Mouse (Mus musculus): ENCODE measurements around the gene Pi4kb. TPM values are rescaled to one million over a fixed set of nuclear protein-coding genes. Genes with fewer than 3 reads are reported as not detected.
A peak's percentile ranks its signal among the peaks of the same experiment; 100 is the strongest.
"Not testable (repeated sequence)": the region's sequence is repeated elsewhere in the genome, so short reads cannot be mapped to it uniquely, and the experiment has no call there.

Gene Pi4kb
- polyA plus RNA-seq, 1 experiment from 2014 or later = 27.1 TPM

DNA sequence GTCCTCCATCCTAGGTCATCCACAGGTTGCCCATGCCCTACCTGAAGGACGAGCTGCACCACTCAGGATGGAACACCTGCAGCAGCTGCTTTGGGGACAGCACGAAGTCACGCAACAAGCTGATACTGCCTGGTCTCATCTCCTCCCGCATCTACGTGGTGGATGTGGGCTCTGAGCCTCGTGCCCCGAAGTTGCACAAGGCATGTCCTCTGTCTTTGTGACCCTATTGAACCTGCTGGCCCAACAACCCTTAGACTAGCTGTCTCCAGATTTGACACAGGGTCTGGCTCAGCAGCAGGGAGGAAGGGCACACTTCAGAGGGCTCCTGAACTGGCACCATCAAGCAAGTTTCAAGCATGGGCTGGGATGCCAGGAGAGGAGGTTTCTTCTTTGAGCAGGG lies 37.3 kb upstream of the Pi4kb start:
- H3K4me2 ChIP-seq (replicated peaks); H3K9ac ChIP-seq (replicated peaks); H3K27me3 ChIP-seq; ATAC-seq (replicated peaks); H3K36me3 ChIP-seq; H3K4me3 ChIP-seq; H3K9me3 ChIP-seq; H3K27ac ChIP-seq (replicated peaks): not testable (repeated sequence)
- WGBS = 92% methylated on average over 7 of the region's 7 CpGs
- peaks cover 11% of the 10 kb centered on the region for H3K4me1 ChIP-seq

GRCm38 (mm10) chr3:94940033-94940432 lies 34.5 kb upstream of the Pi4kb start:
- H3K4me3 ChIP-seq; H3K36me3 ChIP-seq; H3K9me3 ChIP-seq; H3K4me2 ChIP-seq (replicated peaks); H3K9ac ChIP-seq (replicated peaks); H3K27ac ChIP-seq (replicated peaks); ATAC-seq (replicated peaks); H3K27me3 ChIP-seq; H3K4me1 ChIP-seq: not testable (repeated sequence)
- 78% methylated on average over 9 of the region's 9 CpGs for WGBS

GRCm38 (mm10) chr3:94942211-94942967 lies 32.1 kb upstream of the Pi4kb start:
- H3K27ac ChIP-seq (replicated peaks); ATAC-seq (replicated peaks); H3K9ac ChIP-seq (replicated peaks); H3K27me3 ChIP-seq; H3K4me3 ChIP-seq; H3K4me1 ChIP-seq; H3K4me2 ChIP-seq (replicated peaks); H3K36me3 ChIP-seq; H3K9me3 ChIP-seq: not testable (repeated sequence)
- WGBS = 82% methylated on average over 9 of the region's 9 CpGs

GRCm38 (mm10) chr3:94943706-94944105 lies 30.8 kb upstream of the Pi4kb start:
- not testable (repeated sequence) for H3K4me3 ChIP-seq; H3K27ac ChIP-seq (replicated peaks); H3K27me3 ChIP-seq; H3K36me3 ChIP-seq; H3K9ac ChIP-seq (replicated peaks); ATAC-seq (replicated peaks); H3K4me1 ChIP-seq; H3K9me3 ChIP-seq; H3K4me2 ChIP-seq (replicated peaks)
- 21% methylated on average over 4 of the region's 4 CpGs for WGBS

DNA sequence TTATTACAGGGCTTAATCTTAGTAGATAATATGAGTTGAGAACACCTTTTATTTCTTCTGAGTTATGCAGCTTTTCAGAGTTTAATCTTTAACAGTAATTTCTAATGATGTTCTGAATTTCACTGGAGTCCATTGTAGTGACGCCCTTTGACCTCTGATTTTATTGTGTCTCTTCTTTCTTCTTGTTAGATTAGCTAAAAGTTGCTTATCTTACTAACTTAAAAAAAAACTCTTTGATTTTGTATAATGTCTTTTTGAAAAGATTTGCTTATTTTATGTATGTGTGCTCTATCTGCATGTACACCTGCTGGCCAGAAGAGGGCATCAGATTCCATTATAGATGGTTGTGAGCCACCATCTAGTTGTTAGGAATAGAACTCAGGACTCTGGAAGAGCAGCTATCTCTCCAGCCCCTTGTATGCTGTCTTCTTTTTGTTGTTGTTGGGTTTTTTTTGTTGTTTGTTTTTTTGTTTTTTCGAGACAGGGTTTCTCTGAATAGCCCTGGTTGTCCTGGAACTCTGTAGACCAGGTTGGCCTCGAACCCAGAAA lies 26.4 kb upstream of the Pi4kb start:
- Histone ChIP-seq H3K9ac (replicated peaks) (no peak overlapping the region), H3K4me3 (no peak overlapping the region), H3K27me3 (no peaks in the 10 kb centered on the region), H3K9me3 (no peaks in the 10 kb centered on the region), H3K27ac (replicated peaks) (no peak overlapping the region), H3K4me2 (replicated peaks) (no peak overlapping the region), H3K36me3 (no peaks in the 10 kb centered on the region), H3K4me1 (peaks cover 6% of the 10 kb centered on the region)
- WGBS = 74% methylated on average over 3 of the region's 3 CpGs
- no peak for ATAC-seq (replicated peaks)

DNA sequence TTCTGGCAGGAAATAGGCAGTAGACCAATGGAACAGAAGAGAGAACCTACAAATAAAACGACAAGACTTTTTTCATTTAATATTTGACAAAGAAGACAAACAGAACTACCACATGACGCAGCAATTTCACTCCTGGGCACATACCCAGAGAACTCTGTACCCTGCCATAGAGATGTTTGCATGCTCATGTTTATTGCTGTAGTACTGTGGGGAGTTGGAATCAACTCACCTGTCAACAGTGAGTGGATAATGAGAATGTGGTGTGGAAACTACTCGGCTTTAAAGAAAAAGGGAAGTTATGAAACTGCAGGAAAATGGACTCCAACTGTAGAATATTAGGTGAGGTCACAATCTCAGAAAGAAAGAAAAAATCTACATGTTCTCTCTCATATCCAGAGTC lies 24.9 kb upstream of the Pi4kb start:
- ATAC-seq (replicated peaks) = no peak
- no peak overlapping the region for H3K4me3 ChIP-seq
- H3K27ac ChIP-seq (replicated peaks) = no peak overlapping the region
- no peak overlapping the region for H3K4me2 ChIP-seq (replicated peaks)
- H3K4me1 ChIP-seq = peaks cover 12% of the 10 kb centered on the region
- no peaks in the 10 kb centered on the region for H3K36me3 ChIP-seq
- WGBS = 79% methylated on average over 3 of the region's 3 CpGs
- no peaks in the 10 kb centered on the region for H3K27me3 ChIP-seq
- H3K9me3 ChIP-seq = no peaks in the 10 kb centered on the region
- no peak overlapping the region for H3K9ac ChIP-seq (replicated peaks)

- no peak for ATAC-seq (replicated peaks)
- Histone ChIP-seq H3K4me2 (replicated peaks) (peak overlapping the region; percentile 63), H3K9ac (replicated peaks) (0 out of 2 replicates have a peak overlapping the region, but pooled peaks have one; percentile 82), H3K4me3 (peak overlapping the region; percentile 74), H3K36me3 (peaks cover 6% of the 10 kb centered on the region), H3K27ac (replicated peaks) (no peak overlapping the region), H3K4me1 (peaks cover 23% of the 10 kb centered on the region), H3K9me3 (no peaks in the 10 kb centered on the region), H3K27me3 (no peaks in the 10 kb centered on the region)
- 71% methylated on average over 5 of the region's 5 CpGs for WGBS
These were observed 21.7 kb upstream of the Pi4kb start for GRCm38 (mm10) chr3:94952806-94953205.

GRCm38 (mm10) chr3:94953384-94953763 lies 21.2 kb upstream of the Pi4kb start:
- peak; percentile 28; the same call in 1 of the 2 replicates for ATAC-seq (replicated peaks)
- 13% methylated on average over 9 of the region's 9 CpGs for WGBS
- Histone ChIP-seq H3K36me3 (peaks cover 11% of the 10 kb centered on the region), H3K9me3 (no peaks in the 10 kb centered on the region), H3K27ac (replicated peaks) (peak overlapping the region; percentile 93), H3K4me1 (peaks cover 23% of the 10 kb centered on the region), H3K9ac (replicated peaks) (peak overlapping the region; percentile 82), H3K4me2 (replicated peaks) (peak overlapping the region; percentile 63), H3K27me3 (no peaks in the 10 kb centered on the region), H3K4me3 (peak overlapping the region; percentile 74)

GRCm38 (mm10) chr3:94953764-94954616 lies 20.5 kb upstream of the Pi4kb start, which contains the start of gene Rfx5:
Rfx5 (plus strand) TSS chr3:94954075.
- 0% methylated on average over 50 of the region's 50 CpGs for WGBS
- peaks cover 23% of the 10 kb centered on the region for H3K4me1 ChIP-seq
- ATAC-seq (replicated peaks) = peak; percentile 98

GRCm38 (mm10) chr3:94958295-94958694 lies 16.2 kb upstream of the Pi4kb start:
- 92% methylated on average over 8 of the region's 8 CpGs for WGBS

More at GRCm38 (mm10) chr3:94953764-94954616, 20.5 kb upstream of the Pi4kb start, which contains the start of gene Rfx5:
- Histone ChIP-seq H3K27ac (replicated peaks) (peak within 1 kb of the TSS; percentile 93), H3K4me3 (peak within 1 kb of the TSS; percentile 74), H3K27me3 (no peaks in the 10 kb centered on the region), H3K9me3 (no peaks in the 10 kb centered on the region), H3K9ac (replicated peaks) (peak within 1 kb of the TSS; percentile 82), H3K4me2 (replicated peaks) (peak within 1 kb of the TSS; percentile 63), H3K36me3 (peaks cover 16% of the 10 kb centered on the region)

DNA sequence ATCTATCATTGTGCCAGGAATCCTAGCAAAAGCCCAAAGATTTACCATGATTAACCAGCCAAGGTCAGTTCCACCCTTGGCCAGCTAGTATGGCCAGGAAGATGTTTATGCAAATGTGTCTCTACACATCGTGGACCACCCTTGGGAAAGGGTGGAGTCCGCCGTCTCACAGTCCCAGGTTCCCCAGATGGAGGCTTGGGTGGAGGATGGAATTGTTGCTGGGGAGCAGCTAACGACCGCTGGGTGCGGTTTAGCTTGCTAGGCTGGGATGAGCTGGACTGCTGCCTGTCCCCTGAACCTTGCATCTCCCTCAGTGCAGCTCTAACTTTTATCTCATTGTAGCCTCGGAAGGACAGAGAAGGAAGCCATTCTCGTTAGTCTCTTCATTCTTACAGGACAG lies 14.7 kb upstream of the Pi4kb start:
- Histone ChIP-seq H3K36me3 (peaks cover 16% of the 10 kb centered on the region), H3K9ac (replicated peaks) (no peak overlapping the region), H3K27ac (replicated peaks) (no peak overlapping the region), H3K27me3 (no peaks in the 10 kb centered on the region), H3K4me2 (replicated peaks) (no peak overlapping the region), H3K4me3 (no peak overlapping the region), H3K9me3 (no peaks in the 10 kb centered on the region), H3K4me1 (peaks cover 8% of the 10 kb centered on the region)
- 52% methylated on average over 8 of the region's 8 CpGs for WGBS
- ATAC-seq (replicated peaks) = no peak

More at GRCm38 (mm10) chr3:94958295-94958694, 16.2 kb upstream of the Pi4kb start:
- peaks cover 15% of the 10 kb centered on the region for H3K4me1 ChIP-seq
- H3K36me3 ChIP-seq = peaks cover 16% of the 10 kb centered on the region
- no peaks in the 10 kb centered on the region for H3K27me3 ChIP-seq
- no peak for ATAC-seq (replicated peaks)
- H3K9ac ChIP-seq (replicated peaks) = no peak overlapping the region
- H3K4me2 ChIP-seq (replicated peaks) = no peak overlapping the region
- H3K9me3 ChIP-seq = no peaks in the 10 kb centered on the region
- H3K27ac ChIP-seq (replicated peaks) = no peak overlapping the region
- no peak overlapping the region for H3K4me3 ChIP-seq

DNA sequence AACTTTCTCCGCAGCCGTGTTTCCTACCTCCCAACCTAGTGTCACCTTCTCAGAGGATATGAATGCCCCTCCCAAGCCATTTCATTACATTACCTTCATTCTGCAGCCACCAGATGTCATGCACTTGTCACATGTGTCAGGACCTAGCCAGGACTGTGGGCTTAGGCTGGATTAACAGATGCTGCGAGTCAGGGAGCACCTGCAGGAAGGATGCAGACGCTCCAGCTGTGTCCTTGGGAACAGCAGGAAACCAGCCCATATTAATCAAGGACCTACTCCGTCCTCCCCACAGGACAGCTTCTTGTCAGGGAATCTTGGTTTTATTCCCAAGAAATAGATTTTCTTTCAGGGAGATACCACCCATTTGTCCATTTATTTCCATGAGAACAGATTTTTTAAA lies 14.2 kb upstream of the Pi4kb start:
- Histone ChIP-seq H3K36me3 (peaks cover 16% of the 10 kb centered on the region), H3K27ac (replicated peaks) (no peak overlapping the region), H3K4me3 (no peak overlapping the region), H3K4me2 (replicated peaks) (no peak overlapping the region), H3K4me1 (peaks cover 3% of the 10 kb centered on the region), H3K9me3 (no peaks in the 10 kb centered on the region), H3K9ac (replicated peaks) (no peak overlapping the region; the same call in 1 of the 2 replicates), H3K27me3 (no peaks in the 10 kb centered on the region)
- no peak for ATAC-seq (replicated peaks)
- 56% methylated on average over 5 of the region's 5 CpGs for whole genome bisulfite sequencing
